Mouse (Mus musculus) bone marrow, adult 2 months (tissue): Measurements from ENCODE around the gene Dcdc2c. TPM values are rescaled to one million over a fixed set of nuclear protein-coding genes. Genes with fewer than 3 reads are reported as not detected.

Experiments used
- H3K27ac ChIP-seq: fragments of 200-500 bp; 2 replicates; pipeline ENCODE4 v1.5.1; 2012; ENCODE audit warnings: low read depth, mild to moderate bottlenecking, control low read depth, inconsistent platforms, low read length; ENCODE audit not compliant: control insufficient read depth, poor library complexity, insufficient read depth
- H3K4me1 ChIP-seq: fragments of 200-500 bp; 2 replicates; pipeline ENCODE4 v1.6.1; 2011; ENCODE audit warnings: low read length; ENCODE audit not compliant: control insufficient read depth, insufficient read depth
- H3K4me3 ChIP-seq: fragments of 200-500 bp; replicated peaks from 2 replicates; pipeline ENCODE3; 2011; ENCODE audit warnings: mild to moderate bottlenecking, low read depth, low read length, control low read depth; ENCODE audit not compliant: control insufficient read depth
- CTCF ChIP-seq: fragments of 200-500 bp; IDR thresholded peaks from 2 replicates; pipeline ENCODE4 v1.5.1; 2011; ENCODE audit warnings: low read length, control low read depth; ENCODE audit not compliant: control insufficient read depth, insufficient read depth
- POLR2A ChIP-seq: fragments of 200-500 bp; IDR thresholded peaks from 2 replicates; pipeline ENCODE4 v1.6.1; 2011; ENCODE audit warnings: low read depth, mild to moderate bottlenecking, control low read depth, low read length, borderline replicate concordance; ENCODE audit not compliant: control insufficient read depth
- WGBS: fragments of 180-500 bp; shearing (Covaris S2); methylation state at CpG from one replicate; pipeline ENCODE4 v1.1.7; 2018; 5-methylcytosine and 5-hydroxymethylcytosine counted together
- polyA plus RNA-seq: library from polyadenylated mRNA; stranded (reverse); fragments of >200 nt; gene quantifications from 2 replicates; pipeline ENCODE4 v1.2.4, GENCODE M21; 2011; ENCODE audit warnings: low replicate concordance; ENCODE audit not compliant: missing spikeins, insufficient read depth, insufficient read length

Dcdc2c gene
- polyA plus RNA-seq, 1 experiment = not detected

DNA sequence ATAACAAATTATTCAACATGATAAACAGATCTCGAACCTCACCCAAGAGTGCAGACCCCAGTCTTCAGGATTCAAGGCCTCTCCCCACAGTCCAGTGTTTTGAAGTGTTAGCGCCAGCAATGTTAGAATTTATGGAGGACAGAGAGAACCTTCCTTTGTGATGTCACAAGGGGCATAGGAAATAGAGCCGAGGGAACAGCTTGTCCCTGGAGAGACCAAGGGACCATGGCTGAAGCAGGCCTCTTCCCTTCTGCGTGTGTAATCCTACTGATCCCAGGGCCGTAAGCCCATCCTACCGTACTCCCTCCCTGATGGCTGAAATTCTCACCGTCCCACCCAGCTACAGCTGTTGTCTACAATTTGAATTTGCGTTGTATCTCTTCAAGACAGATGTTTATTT, 30.2 kb upstream of the Dcdc2c start, which contains the start of gene Allc:
Allc (minus strand) TSS at position 101 of the 400 bp plus-strand sequence.
- Histone ChIP-seq H3K4me1 (no peaks in the 10 kb centered on the region), H3K4me3 (no peak within 1 kb of the TSS), H3K27ac (no peak within 1 kb of the TSS)
- 81% methylated on average over 8 of the region's 8 CpGs for WGBS
- TF ChIP-seq CTCF = no peak
- no peak for TF ChIP-seq POLR2A

- 36% methylated on average over 4 of the region's 4 CpGs for WGBS
- peak; percentile 42; the same call in 1 of the 2 replicates for TF ChIP-seq CTCF
- TF ChIP-seq POLR2A = no peak
- Histone ChIP-seq H3K4me1 (no peaks in the 10 kb centered on the region), H3K4me3 (no peak overlapping the region), H3K27ac (no peak overlapping the region)
Measured at GRCm38 (mm10) chr12:28579132-28579531, 26.9 kb upstream of the Dcdc2c start.

- Histone ChIP-seq H3K27ac (no peak overlapping the region), H3K4me1 (no peaks in the 10 kb centered on the region), H3K4me3 (no peak overlapping the region)
- 66% methylated on average over 3 of the region's 3 CpGs for WGBS
- TF ChIP-seq CTCF = no peak
- no peak for TF ChIP-seq POLR2A
Measured at GRCm38 (mm10) chr12:28578147-28578546, 25.9 kb upstream of the Dcdc2c start.

- 67% methylated on average over 6 of the region's 6 CpGs for WGBS
- Histone ChIP-seq H3K27ac (no peak overlapping the region), H3K4me1 (no peaks in the 10 kb centered on the region), H3K4me3 (no peak overlapping the region)
- no peak for TF ChIP-seq CTCF
- no peak for TF ChIP-seq POLR2A
Measured at GRCm38 (mm10) chr12:28575366-28576070, 23.3 kb upstream of the Dcdc2c start.

- no peak for TF ChIP-seq CTCF
- no peak for TF ChIP-seq POLR2A
- WGBS = 82% methylated on average over 2 of the region's 2 CpGs
Measured at GRCm38 (mm10) chr12:28572241-28572640, 20.0 kb upstream of the Dcdc2c start.

GRCm38 (mm10) chr12:28551775-28552174, 424 bp downstream of the Dcdc2c start:
- no peak for TF ChIP-seq CTCF
- no peak for TF ChIP-seq POLR2A
- H3K4me3 ChIP-seq = no peak overlapping the region
- no peaks in the 10 kb centered on the region for H3K4me1 ChIP-seq
- H3K27ac ChIP-seq = no peak overlapping the region
- 60% methylated on average over 18 of the region's 18 CpGs for WGBS

More at GRCm38 (mm10) chr12:28572241-28572640, 20.0 kb upstream of the Dcdc2c start:
- Histone ChIP-seq H3K27ac (no peak overlapping the region), H3K4me1 (no peaks in the 10 kb centered on the region), H3K4me3 (no peak overlapping the region)

GRCm38 (mm10) chr12:28548887-28549286, 3.3 kb downstream of the Dcdc2c start:
- TF ChIP-seq POLR2A = no peak
- TF ChIP-seq CTCF = no peak
- Histone ChIP-seq H3K27ac (no peak overlapping the region), H3K4me1 (no peaks in the 10 kb centered on the region), H3K4me3 (no peak overlapping the region)
- WGBS = 62% methylated on average over 4 of the region's 4 CpGs

DNA sequence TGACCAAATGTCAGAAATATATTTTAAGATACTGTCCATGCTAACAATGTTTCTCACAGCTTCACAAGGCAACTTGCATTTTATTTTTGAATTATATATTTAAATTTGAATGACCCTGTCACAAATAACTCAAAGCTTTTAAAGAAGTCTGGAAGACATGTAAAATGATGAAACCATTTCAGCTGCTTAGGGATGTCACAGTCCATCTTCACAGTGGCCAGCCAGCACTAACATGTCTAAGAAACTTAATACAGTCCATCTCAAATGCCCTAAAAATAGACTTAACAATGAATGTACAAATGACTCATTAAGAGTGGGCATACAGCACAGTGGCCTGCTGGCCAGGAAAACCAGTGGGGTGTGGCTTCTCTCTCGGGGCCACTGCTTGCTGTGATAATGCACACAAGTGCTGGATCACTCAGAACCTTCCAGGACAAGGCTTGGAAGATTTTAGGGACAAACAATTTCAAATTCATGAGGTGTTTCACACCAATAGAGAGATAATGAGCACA, 37.9 kb downstream of the Dcdc2c start:
- Histone ChIP-seq H3K27ac (no peak overlapping the region), H3K4me1 (no peaks in the 10 kb centered on the region), H3K4me3 (no peak overlapping the region)
- 18% methylated on average over 1 of the region's 1 CpGs for WGBS
- TF ChIP-seq CTCF (no peak), POLR2A (no peak)

GRCm38 (mm10) chr12:28509699-28510280, 42.4 kb downstream of the Dcdc2c start:
- Histone ChIP-seq H3K27ac (no peak overlapping the region), H3K4me1 (no peaks in the 10 kb centered on the region), H3K4me3 (no peak overlapping the region)
- 54% methylated on average over 5 of the region's 5 CpGs for WGBS
- TF ChIP-seq POLR2A = no peak
- no peak for TF ChIP-seq CTCF
